In genomic region chr6:149193276-149193905, GRCm38 (mm10) we compare ENCODE assay signal across 8 mouse cellular contexts.
DNase-seq lines count a peak whose midpoint lies in the region.

No protein-coding gene starts in this region.

- peak; percentile 15 to 46 for DNase-seq in urinary bladder, adult 18-20 months (ENCODE audit: low spot score in 2 of 2)
- no peak for DNase-seq in urinary bladder, postnatal 10 days (ENCODE audit: low spot score)
- DNase-seq in embryo, embryonic 11 days, result peak; percentile 7
- DNase-seq in kidney, postnatal 14 days, result peak; percentile 57
- DNase-seq in naive thymus-derived CD4-positive, alpha-beta T cell, adult 2 months (ENCODE audit: low read depth), result peak; percentile 67
- DNase-seq in right cerebral cortex, postnatal 4 days, result no peak
- DNase-seq in cerebellum, adult 8-10 months, result no peak
- no peak for DNase-seq in cerebellum, postnatal 14 days

Comparison
In these comparisons a context has a peak if more than half of its experiments do, and no peak if none do; other contexts are left out.
1. DNase-seq: peak in urinary bladder, adult 18-20 months (2 of 2), embryo, embryonic 11 days (single experiment), kidney, postnatal 14 days (single experiment) and naive thymus-derived CD4-positive, alpha-beta T cell, adult 2 months (single experiment); none in urinary bladder, postnatal 10 days (single experiment), right cerebral cortex, postnatal 4 days (single experiment), cerebellum, adult 8-10 months (single experiment) and cerebellum, postnatal 14 days (0 of 2).